Mouse (Mus musculus) lung, postnatal 0 days (tissue): Measurements from ENCODE around the gene Mustn1. TPM values are rescaled to one million over a fixed set of nuclear protein-coding genes. Genes with fewer than 3 reads are reported as not detected.

Experiments
- ATAC-seq: fragments of 200-750 bp; cut with Nextera tagmentation; 2 replicates; pipeline ENCODE4 v1.8.0; 2017; ENCODE audit warnings: moderate library complexity
- DNase-seq: peaks from one replicate; pipeline ENCODE4 v3.0.0-alpha.2; 2016; ENCODE audit warnings: low spot score
- H3K27ac ChIP-seq: fragments of 300-500 bp; sonication (generic); 2 replicates; pipeline ENCODE4 v1.5.1; 2014; ENCODE audit warnings: antibody characterized with exemption, mild to moderate bottlenecking, low read length, mixed read lengths
- H3K27me3 ChIP-seq: fragments of 300-500 bp; sonication (generic); replicated peaks from 2 replicates; pipeline ENCODE4 v1.6.1; 2014; ENCODE audit warnings: low read length, mixed read lengths; ENCODE audit not compliant: insufficient read depth
- H3K36me3 ChIP-seq: fragments of 300-500 bp; sonication (generic); 2 replicates; pipeline ENCODE4 v1.6.1; 2014; ENCODE audit warnings: low read length, mixed read lengths; ENCODE audit not compliant: insufficient read depth
- H3K4me1 ChIP-seq: fragments of 300-500 bp; sonication (generic); 2 replicates; pipeline ENCODE4 v1.6.1; 2014; ENCODE audit warnings: antibody characterized with exemption, low read depth, low read length, mixed read lengths; ENCODE audit not compliant: insufficient read depth
- H3K4me2 ChIP-seq: fragments of 300-500 bp; sonication (generic); replicated peaks from 2 replicates; pipeline ENCODE4 v1.6.1; 2014; ENCODE audit warnings: low read depth, mild to moderate bottlenecking, low read length, moderate library complexity, mixed read lengths
- H3K4me3 ChIP-seq: fragments of 300-500 bp; sonication (generic); 2 replicates; pipeline ENCODE4 v1.5.1; 2014; ENCODE audit warnings: low read depth, low read length
- H3K9ac ChIP-seq: fragments of 300-500 bp; sonication (generic); replicated peaks from 2 replicates; pipeline ENCODE4 v1.6.1; 2014; ENCODE audit warnings: low read depth, mild to moderate bottlenecking
- H3K9me3 ChIP-seq: fragments of 300-500 bp; sonication (generic); 2 replicates; pipeline ENCODE4 v1.6.1; 2016; ENCODE audit warnings: low read length, mixed read lengths
- CTCF ChIP-seq: IDR thresholded peaks from 2 replicates; pipeline ENCODE4 v1.5.1; 2016; ENCODE audit warnings: antibody characterized with exemption, mild to moderate bottlenecking
- EP300 ChIP-seq: IDR thresholded peaks from 2 replicates; pipeline ENCODE4 v1.6.1; 2016; ENCODE audit warnings: antibody characterized with exemption, mild to moderate bottlenecking, control low read depth
- WGBS: fragments of 180-500 bp; shearing (Covaris S2); extraction: QIAGEN DNeasy Blood & Tissue Kit; methylation state at CpG from one replicate; pipeline ENCODE4 v1.1.7; 2014; 5-methylcytosine and 5-hydroxymethylcytosine counted together
- polyA plus RNA-seq: library from polyadenylated mRNA; unstranded; fragments of >200 nt; fragmentation: Nextera tagmentation; extraction: Ambion mirVana; gene quantifications from 2 replicates; pipeline ENCODE4 v1.2.1, GENCODE M21; 2015

The Mustn1 gene
- polyA plus RNA-seq, 1 experiment from 2014 or later = 36.6 TPM

DNA sequence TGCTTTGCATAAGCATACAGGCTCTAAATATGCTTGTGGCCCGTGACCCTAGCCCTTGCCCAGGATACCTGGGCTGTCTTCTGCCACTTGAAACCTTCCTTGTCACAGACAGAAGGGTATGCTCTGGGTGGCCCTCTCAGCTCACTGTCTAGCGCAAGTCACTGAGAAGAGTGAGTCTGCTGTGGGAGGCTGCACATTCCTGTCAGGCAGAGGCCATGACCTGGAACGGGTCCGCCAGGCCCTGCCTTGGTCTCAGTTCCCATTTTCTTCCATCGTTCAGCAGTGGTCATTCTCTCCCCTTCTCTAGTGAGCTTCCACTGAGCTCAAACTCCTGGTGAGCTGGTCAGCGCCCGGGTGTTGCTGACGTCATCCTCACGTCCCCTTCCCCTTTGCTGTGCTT, 3.0 kb upstream of the Mustn1 start:
- no peak for ATAC-seq
- Histone ChIP-seq H3K27ac (0 out of 2 replicates have a peak overlapping the region, but pooled peaks have one; percentile 43), H3K4me3 (no peak overlapping the region), H3K27me3 (no peaks in the 10 kb centered on the region), H3K4me2 (no peak overlapping the region), H3K9me3 (no peaks in the 10 kb centered on the region), H3K9ac (no peak overlapping the region), H3K36me3 (0 out of 2 replicates have a peak, but pooled peaks cover 4% of the 10 kb centered on the region), H3K4me1 (peaks cover 13% of the 10 kb centered on the region; the same call in 1 of the 2 replicates)
- WGBS = 65% methylated on average over 9 of the region's 9 CpGs
- TF ChIP-seq EP300 = no peak
- TF ChIP-seq CTCF = no peak
- peak; percentile 49 for DNase-seq

- Histone ChIP-seq H3K4me1 (peaks cover 13% of the 10 kb centered on the region; the same call in 1 of the 2 replicates), H3K4me2 (no peak overlapping the region), H3K9ac (no peak overlapping the region), H3K4me3 (no peak overlapping the region), H3K36me3 (0 out of 2 replicates have a peak, but pooled peaks cover 4% of the 10 kb centered on the region), H3K9me3 (no peaks in the 10 kb centered on the region), H3K27ac (0 out of 2 replicates have a peak overlapping the region, but pooled peaks have one; percentile 43), H3K27me3 (no peaks in the 10 kb centered on the region)
- TF ChIP-seq CTCF (no peak), EP300 (no peak)
- no peak for ATAC-seq
- 73% methylated on average over 10 of the region's 10 CpGs for WGBS
- no peak for DNase-seq
These were observed 2.5 kb upstream of the Mustn1 start for GRCm38 (mm10) chr14:30876451-30876850.

- Histone ChIP-seq H3K27ac (no peak overlapping the region), H3K4me2 (no peak overlapping the region), H3K4me3 (no peak overlapping the region), H3K36me3 (0 out of 2 replicates have a peak, but pooled peaks cover 4% of the 10 kb centered on the region), H3K9ac (no peak overlapping the region), H3K9me3 (no peaks in the 10 kb centered on the region), H3K4me1 (peaks cover 13% of the 10 kb centered on the region; the same call in 1 of the 2 replicates), H3K27me3 (no peaks in the 10 kb centered on the region)
- DNase-seq (no peak), ATAC-seq (no peak)
- WGBS = 95% methylated on average over 3 of the region's 3 CpGs
- TF ChIP-seq EP300 = no peak
- TF ChIP-seq CTCF = no peak
These were observed 1.2 kb upstream of the Mustn1 start for GRCm38 (mm10) chr14:30877827-30878226.

GRCm38 (mm10) chr14:30879794-30880193, 794 bp downstream of the Mustn1 start:
- TF ChIP-seq CTCF = no peak
- no peak overlapping the region for H3K4me3 ChIP-seq
- peak overlapping the region; percentile 51 for H3K27ac ChIP-seq
- peaks cover 13% of the 10 kb centered on the region; the same call in 1 of the 2 replicates for H3K4me1 ChIP-seq
- 51% methylated on average over 9 of the region's 9 CpGs for WGBS
- ATAC-seq (peak; percentile 0; the same call in 1 of the 2 replicates), DNase-seq (no peak)
- H3K4me2 ChIP-seq = 0 out of 2 replicates have a peak overlapping the region, but pooled peaks have one; percentile 22
- no peak overlapping the region for H3K9ac ChIP-seq
- H3K9me3 ChIP-seq = no peaks in the 10 kb centered on the region
- H3K27me3 ChIP-seq = no peaks in the 10 kb centered on the region
- H3K36me3 ChIP-seq = no peaks in the 10 kb centered on the region

GRCm38 (mm10) chr14:30880251-30880650, 1.3 kb downstream of the Mustn1 start:
- Histone ChIP-seq H3K27ac (0 out of 2 replicates have a peak overlapping the region, but pooled peaks have one; percentile 51), H3K36me3 (no peaks in the 10 kb centered on the region), H3K4me3 (no peak overlapping the region), H3K9ac (no peak overlapping the region), H3K4me2 (0 out of 2 replicates have a peak overlapping the region, but pooled peaks have one; percentile 8), H3K27me3 (no peaks in the 10 kb centered on the region), H3K4me1 (peaks cover 13% of the 10 kb centered on the region; the same call in 1 of the 2 replicates), H3K9me3 (no peaks in the 10 kb centered on the region)
- TF ChIP-seq CTCF = no peak
- TF ChIP-seq EP300 = no peak
- ATAC-seq (no peak), DNase-seq (no peak)
- 72% methylated on average over 8 of the region's 8 CpGs for WGBS

GRCm38 (mm10) chr14:30880811-30881717, 2.1 kb downstream of the Mustn1 start:
- no peak for ATAC-seq
- H3K4me2 ChIP-seq = no peak overlapping the region
- H3K4me3 ChIP-seq = no peak overlapping the region
- H3K9ac ChIP-seq = no peak overlapping the region
- H3K27ac ChIP-seq = no peak overlapping the region
- WGBS = 73% methylated on average over 17 of the region's 17 CpGs
- DNase-seq = peak; percentile 73
- no peaks in the 10 kb centered on the region for H3K36me3 ChIP-seq
- TF ChIP-seq EP300 = no peak
- peak; percentile 79 for TF ChIP-seq CTCF
- H3K4me1 ChIP-seq = peaks cover 7% of the 10 kb centered on the region; the same call in 1 of the 2 replicates
- no peaks in the 10 kb centered on the region for H3K27me3 ChIP-seq
- H3K9me3 ChIP-seq = no peaks in the 10 kb centered on the region
